Mouse (Mus musculus) neural tube, embryonic 15.5 days (tissue): ENCODE data around the gene Cdh26. TPM values are rescaled to one million over a fixed set of nuclear protein-coding genes. Genes with fewer than 3 reads are reported as not detected.

Experiments
- polyA plus RNA-seq: library from polyadenylated mRNA; unstranded; fragments of >200 nt; fragmentation: Nextera tagmentation; extraction: Ambion mirVana; gene quantifications from 2 replicates; pipeline ENCODE4 v1.2.1, GENCODE M21; 2015

Gene Cdh26
- polyA plus RNA-seq, 1 experiment from 2014 or later = 0.15 TPM

Other genes with a start within 250 kb of the Cdh26 start
- gene Sycp2, start 22.8 kb upstream of the Cdh26 start, polyA plus RNA-seq = 0.32 TPM in 2 replicates
- gene Ppp1r3d, start 16.1 kb upstream of the Cdh26 start, polyA plus RNA-seq = 6.7 and 8.3 TPM in 2 replicates
- gene Fam217b, start 16.0 kb upstream of the Cdh26 start, polyA plus RNA-seq = 15.7 and 19.9 TPM in 2 replicates